Mouse (Mus musculus) cerebellum, adult 2 months (tissue): ENCODE data around the gene Coq7.

ENCODE experiments used
- CTCF ChIP-seq: fragments of 200-500 bp; IDR thresholded peaks from 2 replicates; pipeline ENCODE4 v1.5.1; 2011; ENCODE audit warnings: low read depth, mild to moderate bottlenecking, control low read depth, low read length, moderate library complexity, borderline replicate concordance; ENCODE audit not compliant: insufficient read depth
- POLR2A ChIP-seq: fragments of 200-500 bp; IDR thresholded peaks from 2 replicates; pipeline ENCODE4 v1.6.1; 2011; ENCODE audit warnings: low read length, control low read depth, borderline replicate concordance; ENCODE audit not compliant: insufficient read depth

DNA sequence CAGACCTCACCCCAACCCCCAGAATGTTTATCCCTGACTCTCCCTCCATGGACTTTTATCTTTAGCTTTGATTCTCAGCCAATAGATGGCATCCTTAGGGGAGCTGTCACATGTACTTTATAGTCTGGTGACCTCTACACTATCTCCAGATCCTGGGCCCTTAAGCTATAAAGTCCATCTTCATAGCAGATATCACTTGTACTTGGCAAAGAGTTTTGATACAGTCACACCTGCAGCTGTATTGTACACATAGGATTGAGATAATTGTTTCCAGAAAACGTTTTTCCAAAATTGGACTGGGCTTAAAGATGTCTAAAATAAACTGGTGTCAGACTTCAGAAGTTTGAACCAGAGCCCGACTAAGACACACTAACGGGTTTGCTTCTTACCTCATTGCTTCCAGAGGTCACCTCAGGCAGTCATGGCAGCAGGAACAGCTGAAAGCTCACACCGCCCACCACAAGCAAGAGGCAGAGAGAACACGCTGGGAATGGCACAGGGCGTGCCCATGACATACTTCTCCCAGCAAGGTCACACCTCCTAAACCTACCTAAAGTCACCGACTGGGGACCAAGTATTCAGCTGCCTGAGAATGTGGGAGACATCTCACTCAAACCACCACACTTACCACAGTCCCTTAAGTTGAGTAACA lies 33.2 kb downstream of the Coq7 start:
- TF ChIP-seq CTCF, result no peak
- TF ChIP-seq POLR2A, result no peak
